8 mouse cellular contexts compared by ENCODE assay signal in genomic region chr10:26995182-26995975, GRCm38 (mm10).
A peak's percentile ranks its signal among the peaks of the same experiment; 100 is the strongest.
DNase-seq lines count a peak whose midpoint lies in the region; ATAC-seq lines count a peak whose summit lies in the region.

No protein-coding gene starts in this region.

- DNase-seq in ES-CJ7 (ENCODE audit: low read depth, low spot score) (peak; percentile 53), adipocyte (ENCODE audit: low spot score) (peak; percentile 78)
- peak; percentile 79 for DNase-seq in embryo, embryonic 10 days (ENCODE audit: low spot score)
- DNase-seq in heart, adult 9 months (ENCODE audit: low spot score in 2 of 2): peak; percentile 9 to 27
- DNase-seq in kidney, postnatal 25 days: peak; percentile 54 to 77
- DNase-seq in liver, embryonic 13.5 days: peak; percentile 18
- no peak for DNase-seq in Muller cell, postnatal 12 days (ENCODE audit: inconsistent ontology term)

- ATAC-seq in liver, embryonic 13.5 days (ENCODE audit: low read depth): peak; percentile 15; the same call in 1 of the 2 replicates
- ATAC-seq in neural tube, embryonic 12.5 days (ENCODE audit: low FRiP score, low read depth): peak; percentile 30; the same call in 1 of the 2 replicates

- no peak overlapping the region for H3K4me3 ChIP-seq in liver, embryonic 13.5 days (replicated peaks)
- H3K4me3 ChIP-seq in neural tube, embryonic 12.5 days: no peak overlapping the region

- H3K4me1 ChIP-seq in liver, embryonic 13.5 days (replicated peaks): peaks cover 13% of the 10 kb centered on the region
- H3K4me1 ChIP-seq in neural tube, embryonic 12.5 days: no peaks in the 10 kb centered on the region

- H3K27me3 ChIP-seq in liver, embryonic 13.5 days: no peaks in the 10 kb centered on the region
- no peaks in the 10 kb centered on the region for H3K27me3 ChIP-seq in neural tube, embryonic 12.5 days (replicated peaks)

- WGBS in liver, embryonic 13.5 days (ENCODE audit: insufficient replicate concordance): 67% methylated on average over 8 of the region's 8 CpGs
- 76% methylated on average over 8 of the region's 8 CpGs for WGBS in neural tube, embryonic 12.5 days

- H3K36me3 ChIP-seq in liver, embryonic 13.5 days: no peaks in the 10 kb centered on the region
- H3K36me3 ChIP-seq in neural tube, embryonic 12.5 days: no peaks in the 10 kb centered on the region

- no peak overlapping the region for H3K27ac ChIP-seq in liver, embryonic 13.5 days
- H3K27ac ChIP-seq in neural tube, embryonic 12.5 days: no peak overlapping the region

- no peak overlapping the region for H3K4me2 ChIP-seq in liver, embryonic 13.5 days
- H3K4me2 ChIP-seq in neural tube, embryonic 12.5 days (replicated peaks): no peak overlapping the region

- no peaks in the 10 kb centered on the region for H3K9me3 ChIP-seq in liver, embryonic 13.5 days (replicated peaks)
- no peaks in the 10 kb centered on the region for H3K9me3 ChIP-seq in neural tube, embryonic 12.5 days

- no peak overlapping the region for H3K9ac ChIP-seq in liver, embryonic 13.5 days
- no peak overlapping the region for H3K9ac ChIP-seq in neural tube, embryonic 12.5 days
